Mouse (Mus musculus): ENCODE results near the gene Nags. TPM values are rescaled to one million over a fixed set of nuclear protein-coding genes. Genes with fewer than 3 reads are reported as not detected.

Nags gene
- polyA plus RNA-seq, 1 experiment from 2014 or later = 8.8 TPM

GRCm38 (mm10) chr11:102159781-102160180 is 14.5 kb downstream of the Nags start:
- no peak overlapping the region for H3K27ac ChIP-seq
- H3K27me3 ChIP-seq (replicated peaks) = no peaks in the 10 kb centered on the region
- WGBS (ENCODE audit: insufficient replicate concordance) = 69% methylated on average over 5 of the region's 5 CpGs
- H3K9me3 ChIP-seq (replicated peaks) = no peaks in the 10 kb centered on the region
- no peak overlapping the region for H3K9ac ChIP-seq
- H3K36me3 ChIP-seq = peaks cover 44% of the 10 kb centered on the region
- no peak overlapping the region for H3K4me3 ChIP-seq
- H3K4me2 ChIP-seq = no peak overlapping the region
- no peak for ATAC-seq
- peaks cover 12% of the 10 kb centered on the region for H3K4me1 ChIP-seq

- Histone ChIP-seq H3K4me2 (no peak overlapping the region), H3K27me3 (replicated peaks) (no peaks in the 10 kb centered on the region), H3K9ac (no peak overlapping the region), H3K36me3 (peaks cover 96% of the 10 kb centered on the region), H3K4me3 (no peak overlapping the region), H3K27ac (no peak overlapping the region), H3K4me1 (peaks cover 24% of the 10 kb centered on the region), H3K9me3 (replicated peaks) (no peaks in the 10 kb centered on the region)
- ATAC-seq = no peak
- WGBS (ENCODE audit: insufficient replicate concordance) = 70% methylated on average over 6 of the region's 6 CpGs
Measured at GRCm38 (mm10) chr11:102165971-102166722, 20.8 kb downstream of the Nags start.

- no peaks in the 10 kb centered on the region for H3K27me3 ChIP-seq (replicated peaks)
- 88% methylated on average over 5 of the region's 5 CpGs for WGBS (ENCODE audit: insufficient replicate concordance)
- no peak overlapping the region for H3K27ac ChIP-seq
- no peak overlapping the region for H3K9ac ChIP-seq
- ATAC-seq = no peak
- H3K4me3 ChIP-seq = no peak overlapping the region
- peaks cover 27% of the 10 kb centered on the region for H3K4me1 ChIP-seq
- peaks cover 94% of the 10 kb centered on the region for H3K36me3 ChIP-seq
- no peaks in the 10 kb centered on the region for H3K9me3 ChIP-seq (replicated peaks)
- H3K4me2 ChIP-seq = no peak overlapping the region
Measured at GRCm38 (mm10) chr11:102167539-102167938, 22.2 kb downstream of the Nags start.

GRCm38 (mm10) chr11:102168689-102169088 is 23.4 kb downstream of the Nags start:
- no peak for ATAC-seq
- WGBS (ENCODE audit: insufficient replicate concordance) = 76% methylated on average over 5 of the region's 5 CpGs
- peaks cover 27% of the 10 kb centered on the region for H3K4me1 ChIP-seq
- H3K9me3 ChIP-seq (replicated peaks) = no peaks in the 10 kb centered on the region
- no peak overlapping the region for H3K27ac ChIP-seq
- no peak overlapping the region for H3K4me2 ChIP-seq
- peaks cover 90% of the 10 kb centered on the region for H3K36me3 ChIP-seq
- H3K4me3 ChIP-seq = no peak overlapping the region
- H3K9ac ChIP-seq = no peak overlapping the region
- no peaks in the 10 kb centered on the region for H3K27me3 ChIP-seq (replicated peaks)

GRCm38 (mm10) chr11:102179836-102180235 is 34.5 kb downstream of the Nags start:
- H3K9ac ChIP-seq = no peak overlapping the region
- no peaks in the 10 kb centered on the region for H3K27me3 ChIP-seq (replicated peaks)
- no peak overlapping the region for H3K4me2 ChIP-seq
- no peak for ATAC-seq
- H3K27ac ChIP-seq = no peak overlapping the region
- H3K36me3 ChIP-seq = peaks cover 68% of the 10 kb centered on the region
- H3K9me3 ChIP-seq (replicated peaks) = no peaks in the 10 kb centered on the region
- no peak overlapping the region for H3K4me3 ChIP-seq
- H3K4me1 ChIP-seq = peaks cover 34% of the 10 kb centered on the region

GRCm38 (mm10) chr11:102184253-102184645 is 38.9 kb downstream of the Nags start:
- ATAC-seq = no peak; the same call in 1 of the 2 replicates

GRCm38 (mm10) chr11:102184646-102185495 is 39.6 kb downstream of the Nags start, which contains the start of gene Lsm12:
Lsm12 (minus strand) TSS chr11:102185296.
- Histone ChIP-seq H3K4me3 (peak within 1 kb of the TSS; percentile 97), H3K36me3 (peaks cover 26% of the 10 kb centered on the region), H3K27ac (peak within 1 kb of the TSS; percentile 94), H3K9me3 (replicated peaks) (no peaks in the 10 kb centered on the region), H3K27me3 (replicated peaks) (no peaks in the 10 kb centered on the region), H3K4me2 (peak within 1 kb of the TSS; percentile 88), H3K9ac (peak within 1 kb of the TSS; percentile 96), H3K4me1 (peaks cover 50% of the 10 kb centered on the region)
- under 1% methylated on average over 70 of the region's 70 CpGs for WGBS (ENCODE audit: insufficient replicate concordance)
- peak; percentile 84 for ATAC-seq

More at GRCm38 (mm10) chr11:102184253-102184645, 38.9 kb downstream of the Nags start:
- Histone ChIP-seq H3K9ac (peak overlapping the region; percentile 96), H3K27me3 (replicated peaks) (no peaks in the 10 kb centered on the region), H3K4me1 (peaks cover 46% of the 10 kb centered on the region), H3K4me2 (peak overlapping the region; percentile 88), H3K27ac (peak overlapping the region; percentile 94), H3K9me3 (replicated peaks) (no peaks in the 10 kb centered on the region), H3K4me3 (peak overlapping the region; percentile 97), H3K36me3 (peaks cover 32% of the 10 kb centered on the region)
- WGBS (ENCODE audit: insufficient replicate concordance) = 6% methylated on average over 7 of the region's 7 CpGs

GRCm38 (mm10) chr11:102185677-102186076 is 40.4 kb downstream of the Nags start:
- WGBS (ENCODE audit: insufficient replicate concordance) = 53% methylated on average over 3 of the region's 3 CpGs

GRCm38 (mm10) chr11:102186235-102186634 is 40.9 kb downstream of the Nags start:
- H3K4me2 ChIP-seq = no peak overlapping the region

More at GRCm38 (mm10) chr11:102185677-102186076, 40.4 kb downstream of the Nags start:
- H3K4me1 ChIP-seq = peaks cover 55% of the 10 kb centered on the region
- H3K9me3 ChIP-seq (replicated peaks) = no peaks in the 10 kb centered on the region
- H3K27ac ChIP-seq = peak overlapping the region; percentile 94
- peaks cover 19% of the 10 kb centered on the region for H3K36me3 ChIP-seq
- H3K9ac ChIP-seq = peak overlapping the region; percentile 96
- peak overlapping the region; percentile 97 for H3K4me3 ChIP-seq
- ATAC-seq = no peak
- H3K4me2 ChIP-seq = peak overlapping the region; percentile 88
- no peaks in the 10 kb centered on the region for H3K27me3 ChIP-seq (replicated peaks)

GRCm38 (mm10) chr11:102188980-102189379 is 43.7 kb downstream of the Nags start:
- no peaks in the 10 kb centered on the region for H3K9me3 ChIP-seq (replicated peaks)
- H3K36me3 ChIP-seq = peaks cover 21% of the 10 kb centered on the region
- H3K9ac ChIP-seq = peak overlapping the region; percentile 72
- peaks cover 45% of the 10 kb centered on the region for H3K4me1 ChIP-seq
- ATAC-seq = no peak
- no peaks in the 10 kb centered on the region for H3K27me3 ChIP-seq (replicated peaks)
- H3K27ac ChIP-seq = peak overlapping the region; percentile 72; the same call in 1 of the 2 replicates
- peak overlapping the region; percentile 68 for H3K4me3 ChIP-seq
- peak overlapping the region; percentile 95 for H3K4me2 ChIP-seq
- 48% methylated on average over 6 of the region's 6 CpGs for WGBS (ENCODE audit: insufficient replicate concordance)

More at GRCm38 (mm10) chr11:102186235-102186634, 40.9 kb downstream of the Nags start:
- peaks cover 13% of the 10 kb centered on the region for H3K36me3 ChIP-seq
- H3K9ac ChIP-seq = no peak overlapping the region
- no peaks in the 10 kb centered on the region for H3K9me3 ChIP-seq (replicated peaks)
- H3K4me1 ChIP-seq = peaks cover 60% of the 10 kb centered on the region
- H3K27ac ChIP-seq = no peak overlapping the region
- no peak for ATAC-seq
- H3K27me3 ChIP-seq (replicated peaks) = no peaks in the 10 kb centered on the region
- H3K4me3 ChIP-seq = no peak overlapping the region
- 73% methylated on average over 1 of the region's 1 CpGs for WGBS (ENCODE audit: insufficient replicate concordance)

GRCm38 (mm10) chr11:102189461-102190436 is 44.4 kb downstream of the Nags start, which contains the start of gene G6pc3:
G6pc3 (plus strand) TSS chr11:102189620.
- WGBS (ENCODE audit: insufficient replicate concordance) = 1% methylated on average over 49 of the region's 50 CpGs
- Histone ChIP-seq H3K27me3 (replicated peaks) (no peaks in the 10 kb centered on the region), H3K9ac (peak within 1 kb of the TSS; percentile 72), H3K36me3 (peaks cover 28% of the 10 kb centered on the region), H3K4me2 (peak within 1 kb of the TSS; percentile 95), H3K9me3 (replicated peaks) (no peaks in the 10 kb centered on the region), H3K27ac (peak within 1 kb of the TSS; percentile 72), H3K4me1 (peaks cover 39% of the 10 kb centered on the region), H3K4me3 (peak within 1 kb of the TSS; percentile 68)
- ATAC-seq = peak; percentile 62
